Mouse (Mus musculus): ENCODE data around the gene Ddx24.

GRCm38 (mm10) chr12:103433986-103434731, 8.5 kb upstream of the Ddx24 start, which contains the start of gene Ifi27:
- TF ChIP-seq CTCF (conservative IDR thresholded peaks at IDR 0.05; ENCODE audit: low read length): no peak
- TF ChIP-seq POU5F1 (IDR thresholded peaks at IDR 0.05; ENCODE audit: borderline replicate concordance, low read length): no peak
